Mouse (Mus musculus): ENCODE results near the gene Zfp800. TPM values are rescaled to one million over a fixed set of nuclear protein-coding genes. Genes with fewer than 3 reads are reported as not detected.

Gene Zfp800
- polyA plus RNA-seq (2015; fragmentation: Nextera tagmentation; extraction: Ambion mirVana), result 22.6 and 23.2 TPM in 2 replicates

- H3K9ac ChIP-seq (ENCODE audit: low read depth, low read length), result peak within 1 kb of the TSS; percentile 54
- peak within 1 kb of the TSS; percentile 90 for H3K4me2 ChIP-seq (ENCODE audit: low read depth, low read length)
- ATAC-seq, result peak; percentile 38; the same call in 1 of the 2 replicates
- H3K9me3 ChIP-seq (ENCODE audit: control insufficient read depth, low read length), result peaks cover 12% of the 10 kb centered on the region; the same call in 1 of the 2 replicates
- peaks cover 8% of the 10 kb centered on the region for H3K4me1 ChIP-seq (ENCODE audit: control insufficient read depth, insufficient read depth, low read length)
- H3K27ac ChIP-seq (ENCODE audit: low read length), result no peak within 1 kb of the TSS
- no peaks in the 10 kb centered on the region for H3K36me3 ChIP-seq (ENCODE audit: control insufficient read depth, insufficient read depth, low read length)
- peak within 1 kb of the TSS; percentile 51 for H3K4me3 ChIP-seq (ENCODE audit: low read length)
- 1% methylated on average over 33 of the region's 33 CpGs for WGBS
- H3K27me3 ChIP-seq (replicated peaks; ENCODE audit: control insufficient read depth, insufficient read depth, low read length), result peaks cover 8% of the 10 kb centered on the region; the same call in 1 of the 2 replicates
These were observed at the start of gene Zfp800 for GRCm38 (mm10) chr6:28397681-28398203. Gene Zfp800, minus strand, starts transcription at chr6:28398005.

GRCm38 (mm10) chr6:28431538-28431855 lies 33.7 kb upstream of the Zfp800 start:
- H3K36me3 ChIP-seq (ENCODE audit: control insufficient read depth, insufficient read depth, low read length), result no peaks in the 10 kb centered on the region
- peak overlapping the region; percentile 41; the same call in 1 of the 2 replicates for H3K4me2 ChIP-seq (ENCODE audit: low read depth, low read length)
- no peaks in the 10 kb centered on the region for H3K4me1 ChIP-seq (ENCODE audit: control insufficient read depth, insufficient read depth, low read length)
- peak; percentile 80 for ATAC-seq
- 51% methylated on average over 6 of the region's 6 CpGs for WGBS
- no peak overlapping the region for H3K4me3 ChIP-seq (ENCODE audit: low read length)
- no peaks in the 10 kb centered on the region for H3K27me3 ChIP-seq (replicated peaks; ENCODE audit: control insufficient read depth, insufficient read depth, low read length)
- no peaks in the 10 kb centered on the region for H3K9me3 ChIP-seq (ENCODE audit: control insufficient read depth, low read length)
- no peak overlapping the region for H3K9ac ChIP-seq (ENCODE audit: low read depth, low read length)
- no peak overlapping the region for H3K27ac ChIP-seq (ENCODE audit: low read length)

- Histone ChIP-seq H3K36me3 (ENCODE audit: control insufficient read depth, insufficient read depth, low read length) (no peaks in the 10 kb centered on the region), H3K27me3 (replicated peaks; ENCODE audit: control insufficient read depth, insufficient read depth, low read length) (no peaks in the 10 kb centered on the region), H3K4me1 (ENCODE audit: control insufficient read depth, insufficient read depth, low read length) (no peaks in the 10 kb centered on the region), H3K9ac (ENCODE audit: low read depth, low read length) (no peak overlapping the region), H3K4me3 (ENCODE audit: low read length) (no peak overlapping the region), H3K27ac (ENCODE audit: low read length) (no peak overlapping the region), H3K9me3 (ENCODE audit: control insufficient read depth, low read length) (no peaks in the 10 kb centered on the region), H3K4me2 (ENCODE audit: low read depth, low read length) (peak overlapping the region; percentile 41; the same call in 1 of the 2 replicates)
- peak; percentile 75 for ATAC-seq
- 68% methylated on average over 10 of the region's 10 CpGs for WGBS
These were observed 33.2 kb upstream of the Zfp800 start for GRCm38 (mm10) chr6:28430795-28431537.

GRCm38 (mm10) chr6:28429870-28430269 lies 32.1 kb upstream of the Zfp800 start:
- no peak overlapping the region for H3K4me2 ChIP-seq (ENCODE audit: low read depth, low read length)
- H3K27ac ChIP-seq (ENCODE audit: low read length), result no peak overlapping the region
- H3K4me3 ChIP-seq (ENCODE audit: low read length), result no peak overlapping the region
- 90% methylated on average over 11 of the region's 11 CpGs for whole genome bisulfite sequencing
- no peaks in the 10 kb centered on the region for H3K27me3 ChIP-seq (replicated peaks; ENCODE audit: control insufficient read depth, insufficient read depth, low read length)
- H3K9me3 ChIP-seq (ENCODE audit: control insufficient read depth, low read length), result no peaks in the 10 kb centered on the region
- no peak overlapping the region for H3K9ac ChIP-seq (ENCODE audit: low read depth, low read length)
- 0 out of 2 replicates have a peak, but pooled peaks cover 3% of the 10 kb centered on the region for H3K4me1 ChIP-seq (ENCODE audit: control insufficient read depth, insufficient read depth, low read length)
- ATAC-seq, result no peak
- H3K36me3 ChIP-seq (ENCODE audit: control insufficient read depth, insufficient read depth, low read length), result peaks cover 5% of the 10 kb centered on the region; the same call in 1 of the 2 replicates

- 89% methylated on average over 3 of the region's 3 CpGs for WGBS
These were observed 30.5 kb upstream of the Zfp800 start, which contains the start of gene Gcc1 for GRCm38 (mm10) chr6:28428290-28428689. Gene Gcc1, minus strand, starts transcription at chr6:28428390.

GRCm38 (mm10) chr6:28427096-28427839 lies 29.5 kb upstream of the Zfp800 start, which contains the start of gene Fscn3:
Gene Fscn3, plus strand, starts transcription at chr6:28427789.
- 77% methylated on average over 3 of the region's 3 CpGs for WGBS
- H3K4me2 ChIP-seq (ENCODE audit: low read depth, low read length), result no peak within 1 kb of the TSS
- H3K4me1 ChIP-seq (ENCODE audit: control insufficient read depth, insufficient read depth, low read length), result peaks cover 8% of the 10 kb centered on the region
- H3K36me3 ChIP-seq (ENCODE audit: control insufficient read depth, insufficient read depth, low read length), result peaks cover 5% of the 10 kb centered on the region; the same call in 1 of the 2 replicates
- no peaks in the 10 kb centered on the region for H3K27me3 ChIP-seq (replicated peaks; ENCODE audit: control insufficient read depth, insufficient read depth, low read length)
- no peak for ATAC-seq
- H3K27ac ChIP-seq (ENCODE audit: low read length), result no peak within 1 kb of the TSS
- no peak within 1 kb of the TSS for H3K4me3 ChIP-seq (ENCODE audit: low read length)
- no peaks in the 10 kb centered on the region for H3K9me3 ChIP-seq (ENCODE audit: control insufficient read depth, low read length)
- no peak within 1 kb of the TSS for H3K9ac ChIP-seq (ENCODE audit: low read depth, low read length)

More at GRCm38 (mm10) chr6:28428290-28428689, 30.5 kb upstream of the Zfp800 start, which contains the start of gene Gcc1:
- Histone ChIP-seq H3K27ac (ENCODE audit: low read length) (no peak within 1 kb of the TSS), H3K4me1 (ENCODE audit: control insufficient read depth, insufficient read depth, low read length) (peaks cover 7% of the 10 kb centered on the region), H3K9ac (ENCODE audit: low read depth, low read length) (no peak within 1 kb of the TSS), H3K4me2 (ENCODE audit: low read depth, low read length) (no peak within 1 kb of the TSS), H3K36me3 (ENCODE audit: control insufficient read depth, insufficient read depth, low read length) (peaks cover 5% of the 10 kb centered on the region; the same call in 1 of the 2 replicates), H3K4me3 (ENCODE audit: low read length) (no peak within 1 kb of the TSS), H3K9me3 (ENCODE audit: control insufficient read depth, low read length) (no peaks in the 10 kb centered on the region), H3K27me3 (replicated peaks; ENCODE audit: control insufficient read depth, insufficient read depth, low read length) (no peaks in the 10 kb centered on the region)
- no peak for ATAC-seq

- 75% methylated on average over 6 of the region's 6 CpGs for WGBS
- Histone ChIP-seq H3K36me3 (ENCODE audit: control insufficient read depth, insufficient read depth, low read length) (peaks cover 5% of the 10 kb centered on the region; the same call in 1 of the 2 replicates), H3K4me2 (ENCODE audit: low read depth, low read length) (no peak overlapping the region), H3K4me3 (ENCODE audit: low read length) (no peak overlapping the region), H3K27ac (ENCODE audit: low read length) (no peak overlapping the region), H3K27me3 (replicated peaks; ENCODE audit: control insufficient read depth, insufficient read depth, low read length) (no peaks in the 10 kb centered on the region), H3K4me1 (ENCODE audit: control insufficient read depth, insufficient read depth, low read length) (peaks cover 23% of the 10 kb centered on the region), H3K9ac (ENCODE audit: low read depth, low read length) (peak overlapping the region; percentile 33; the same call in 1 of the 2 replicates), H3K9me3 (ENCODE audit: control insufficient read depth, low read length) (no peaks in the 10 kb centered on the region)
- no peak for ATAC-seq
These were observed 27.2 kb upstream of the Zfp800 start for GRCm38 (mm10) chr6:28425019-28425418.

- peak; percentile 41 for ATAC-seq
- H3K9me3 ChIP-seq (ENCODE audit: control insufficient read depth, low read length), result no peaks in the 10 kb centered on the region
- peaks cover 5% of the 10 kb centered on the region; the same call in 1 of the 2 replicates for H3K36me3 ChIP-seq (ENCODE audit: control insufficient read depth, insufficient read depth, low read length)
- peak overlapping the region; percentile 95 for H3K4me3 ChIP-seq (ENCODE audit: low read length)
- 7% methylated on average over 44 of the region's 46 CpGs for WGBS
- H3K27ac ChIP-seq (ENCODE audit: low read length), result peak overlapping the region; percentile 66
- no peaks in the 10 kb centered on the region for H3K27me3 ChIP-seq (replicated peaks; ENCODE audit: control insufficient read depth, insufficient read depth, low read length)
- peaks cover 29% of the 10 kb centered on the region for H3K4me1 ChIP-seq (ENCODE audit: control insufficient read depth, insufficient read depth, low read length)
- H3K9ac ChIP-seq (ENCODE audit: low read depth, low read length), result peak overlapping the region; percentile 98
- H3K4me2 ChIP-seq (ENCODE audit: low read depth, low read length), result peak overlapping the region; percentile 75
These were observed 26.2 kb upstream of the Zfp800 start for GRCm38 (mm10) chr6:28423767-28424695.
